Mouse (Mus musculus) retina, adult 2 months (tissue): ENCODE measurements at regions not wholly inside any gene's neighbourhood (a gene's known extent, or its start where the extent isn't known, plus 50 kb on each side); places are given as distances from the start of the nearest gene placed in this dataset.

ENCODE experiments used
- DNase-seq: peaks from one replicate; pipeline ENCODE4 v3.0.0-alpha.2; 2012; ENCODE audit warnings: low read depth, low spot score

GRCm38 (mm10) chr5:119601390-119601789 is 69.1 kb upstream of the Tbx3 start:
- DNase-seq = no peak

GRCm38 (mm10) chr5:119602001-119602400 is 68.5 kb upstream of the Tbx3 start:
- no peak for DNase-seq

GRCm38 (mm10) chr5:119605444-119605843 is 65.0 kb upstream of the Tbx3 start:
- no peak for DNase-seq

GRCm38 (mm10) chr5:119613413-119613812 is 57.1 kb upstream of the Tbx3 start:
- DNase-seq = no peak

GRCm38 (mm10) chr5:119613981-119614770 is 56.3 kb upstream of the Tbx3 start:
- no peak for DNase-seq

GRCm38 (mm10) chr5:119615681-119616080 is 54.8 kb upstream of the Tbx3 start:
- DNase-seq = no peak

GRCm38 (mm10) chr5:119617856-119618255 is 52.6 kb upstream of the Tbx3 start:
- DNase-seq = no peak

GRCm38 (mm10) chr5:119619906-119620305 is 50.6 kb upstream of the Tbx3 start:
- DNase-seq = no peak
